Mouse (Mus musculus) kidney, embryonic 14.5 days (tissue): ENCODE results near the gene Tgtp2. TPM values are rescaled to one million over a fixed set of nuclear protein-coding genes. Genes with fewer than 3 reads are reported as not detected.
A peak's percentile ranks its signal among the peaks of the same experiment; 100 is the strongest.

Experiments used
- ATAC-seq: fragments of 200-750 bp; cut with Nextera tagmentation; 2 replicates; pipeline ENCODE4 v1.8.0; 2017; ENCODE audit warnings: moderate number of reproducible peaks, mild to moderate bottlenecking, moderate TSS enrichment, moderate library complexity; ENCODE audit not compliant: low FRiP score, low TSS enrichment
- H3K27ac ChIP-seq: fragments of 300-500 bp; sonication (generic); 2 replicates; pipeline ENCODE4 v1.5.1; 2014; ENCODE audit warnings: low read depth, mild to moderate bottlenecking, low read length, moderate library complexity, mixed read lengths
- H3K27me3 ChIP-seq: fragments of 300-500 bp; sonication (generic); 2 replicates; pipeline ENCODE4 v1.6.1; 2014; ENCODE audit warnings: mild to moderate bottlenecking, low read length; ENCODE audit not compliant: control insufficient read depth, insufficient read depth
- H3K36me3 ChIP-seq: fragments of 300-500 bp; sonication (generic); 2 replicates; pipeline ENCODE4 v1.6.1; 2014; ENCODE audit warnings: low read length, mixed read lengths; ENCODE audit not compliant: control insufficient read depth, insufficient read depth
- H3K4me1 ChIP-seq: fragments of 300-500 bp; sonication (generic); 2 replicates; pipeline ENCODE4 v1.6.1; 2014; ENCODE audit warnings: low read length, mixed read lengths; ENCODE audit not compliant: control insufficient read depth, insufficient read depth
- H3K4me2 ChIP-seq: fragments of 300-500 bp; sonication (generic); replicated peaks from 2 replicates; pipeline ENCODE4 v1.6.1; 2014; ENCODE audit warnings: low read depth, mild to moderate bottlenecking, low read length
- H3K4me3 ChIP-seq: fragments of 300-500 bp; sonication (generic); 2 replicates; pipeline ENCODE4 v1.5.1; 2014; ENCODE audit warnings: mild to moderate bottlenecking, low read length
- H3K9ac ChIP-seq: fragments of 300-500 bp; sonication (generic); 2 replicates; pipeline ENCODE4 v1.6.1; 2014; ENCODE audit warnings: low read depth, mild to moderate bottlenecking, low read length, moderate library complexity
- H3K9me3 ChIP-seq: fragments of 300-500 bp; sonication (generic); 2 replicates; pipeline ENCODE4 v1.6.1; 2016; ENCODE audit warnings: low read length; ENCODE audit not compliant: control insufficient read depth
- WGBS: fragments of 180-500 bp; shearing (Covaris S2); extraction: QIAGEN DNeasy Blood & Tissue Kit; methylation state at CpG from one replicate; pipeline ENCODE4 v1.1.7; 2014; 5-methylcytosine and 5-hydroxymethylcytosine counted together
- polyA plus RNA-seq: library from polyadenylated mRNA; unstranded; fragments of >200 nt; fragmentation: Nextera tagmentation; extraction: Ambion mirVana; gene quantifications from 2 replicates; pipeline ENCODE4 v1.2.1, GENCODE M21; 2014

Gene Tgtp2
- polyA plus RNA-seq, 1 experiment from 2014 or later: not detected

DNA sequence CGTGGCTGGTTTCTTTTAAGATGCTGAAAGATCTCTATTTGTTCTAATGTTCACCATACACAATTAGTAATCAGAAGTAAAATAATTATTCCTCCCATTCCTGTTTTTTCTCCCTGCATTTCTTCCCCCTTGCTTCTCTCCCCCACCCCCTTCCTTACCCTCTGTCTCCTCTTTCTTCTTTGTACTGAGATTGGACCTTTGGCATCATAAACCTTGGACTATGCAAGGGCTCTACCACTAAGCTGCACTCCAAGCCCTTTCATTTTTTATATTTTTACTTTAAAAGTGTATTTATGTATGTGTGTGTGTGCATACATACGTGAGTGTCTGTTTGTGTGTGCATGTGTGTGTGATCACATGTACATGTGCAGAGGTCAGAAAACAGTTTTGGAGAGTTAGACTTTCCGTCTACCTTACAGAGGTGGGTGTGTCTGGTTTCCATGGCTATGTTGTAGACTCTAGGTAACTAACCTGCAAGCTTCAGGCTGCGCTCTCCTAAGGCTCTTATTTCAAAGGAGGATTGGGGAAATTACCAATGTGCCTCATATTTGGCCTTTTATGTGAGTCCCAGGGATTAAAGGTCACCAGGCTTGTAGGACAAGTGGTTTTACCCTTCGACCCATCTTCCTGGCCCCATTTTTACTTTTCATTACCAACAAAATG is 25.1 kb upstream of the Tgtp2 start:
- Histone ChIP-seq H3K4me1 (0 out of 2 replicates have a peak, but pooled peaks cover 3% of the 10 kb centered on the region), H3K4me3 (no peak overlapping the region), H3K4me2 (no peak overlapping the region), H3K27ac (no peak overlapping the region), H3K9ac (no peak overlapping the region), H3K9me3 (no peaks in the 10 kb centered on the region), H3K36me3 (no peaks in the 10 kb centered on the region), H3K27me3 (no peaks in the 10 kb centered on the region)
- ATAC-seq: no peak
- WGBS: 85% methylated on average over 5 of the region's 5 CpGs

DNA sequence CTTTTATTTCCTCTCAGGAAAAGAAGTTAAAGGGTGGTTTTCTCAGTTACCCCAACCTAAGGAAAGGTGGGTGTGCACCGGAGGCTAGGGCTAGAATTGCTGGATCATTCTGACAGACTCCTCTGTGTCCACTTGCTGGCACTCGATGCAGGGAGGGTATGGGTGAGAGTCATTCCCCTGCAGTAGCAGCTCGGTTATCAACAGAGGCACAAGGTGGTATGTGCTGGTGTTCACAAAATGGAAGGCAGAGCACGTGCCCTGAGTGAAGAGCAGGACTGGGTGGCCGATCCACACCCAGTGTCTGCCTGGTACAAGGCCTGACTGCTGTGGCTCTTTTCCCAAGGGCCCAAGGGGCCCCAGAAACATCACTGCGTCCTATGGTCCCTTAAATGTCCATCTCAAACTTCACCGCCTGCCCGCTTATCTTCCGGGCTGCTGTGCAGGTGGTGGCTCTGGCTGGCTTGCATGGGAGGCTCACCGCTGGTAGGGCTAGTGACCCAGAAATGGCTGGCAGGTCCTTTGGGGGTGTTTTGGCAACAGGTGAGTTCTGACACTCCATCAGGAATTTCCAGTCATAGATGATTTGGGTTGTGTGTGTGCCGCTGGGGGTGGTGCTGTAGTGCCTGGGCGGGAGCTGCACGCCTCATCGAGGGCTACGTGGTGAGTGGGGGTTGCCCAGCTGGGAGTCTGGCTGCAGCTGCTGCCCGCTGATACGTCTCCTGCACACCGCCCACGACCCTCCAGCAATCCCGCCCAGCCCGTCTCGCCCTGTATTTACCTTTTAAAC is 24.0 kb upstream of the Tgtp2 start:
- 46% methylated on average over 22 of the region's 22 CpGs for WGBS
- H3K4me1 ChIP-seq: 0 out of 2 replicates have a peak, but pooled peaks cover 3% of the 10 kb centered on the region
- no peak overlapping the region for H3K27ac ChIP-seq
- H3K4me2 ChIP-seq: peak overlapping the region; percentile 9; the same call in 1 of the 2 replicates
- H3K27me3 ChIP-seq: no peaks in the 10 kb centered on the region
- no peaks in the 10 kb centered on the region for H3K9me3 ChIP-seq
- ATAC-seq: peak; percentile 86
- H3K36me3 ChIP-seq: no peaks in the 10 kb centered on the region
- 0 out of 2 replicates have a peak overlapping the region, but pooled peaks have one; percentile 3 for H3K4me3 ChIP-seq
- H3K9ac ChIP-seq: no peak overlapping the region

DNA sequence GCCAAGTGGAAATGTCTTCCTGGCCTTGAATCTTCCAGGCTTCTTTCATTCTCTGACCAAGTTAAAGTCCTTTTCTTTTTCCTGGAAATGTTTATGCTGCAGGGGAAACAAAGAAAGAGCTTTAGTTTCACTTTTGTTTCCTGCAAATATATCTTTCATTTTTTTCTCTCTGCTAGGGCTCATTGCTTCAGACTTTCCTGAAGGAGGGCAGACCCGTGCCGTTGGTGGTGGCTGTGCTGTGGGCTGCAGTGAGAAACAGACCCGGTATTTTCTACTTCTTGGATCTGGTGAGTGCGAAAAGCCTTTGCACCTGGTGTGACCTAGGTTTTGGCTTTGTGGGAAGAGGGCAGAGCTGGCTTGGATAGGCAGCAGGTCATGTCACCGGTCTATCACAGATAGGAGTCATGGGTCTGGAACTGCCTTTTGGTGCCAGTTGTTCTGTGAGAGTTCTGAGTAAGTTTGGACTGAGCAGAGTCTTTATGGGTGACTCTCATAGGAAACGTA is 22.9 kb upstream of the Tgtp2 start:
- Histone ChIP-seq H3K27me3 (no peaks in the 10 kb centered on the region), H3K4me1 (0 out of 2 replicates have a peak, but pooled peaks cover 3% of the 10 kb centered on the region), H3K36me3 (no peaks in the 10 kb centered on the region), H3K27ac (no peak overlapping the region), H3K4me3 (no peak overlapping the region), H3K9me3 (no peaks in the 10 kb centered on the region), H3K4me2 (no peak overlapping the region), H3K9ac (no peak overlapping the region)
- no peak for ATAC-seq
- 81% methylated on average over 6 of the region's 6 CpGs for WGBS

DNA sequence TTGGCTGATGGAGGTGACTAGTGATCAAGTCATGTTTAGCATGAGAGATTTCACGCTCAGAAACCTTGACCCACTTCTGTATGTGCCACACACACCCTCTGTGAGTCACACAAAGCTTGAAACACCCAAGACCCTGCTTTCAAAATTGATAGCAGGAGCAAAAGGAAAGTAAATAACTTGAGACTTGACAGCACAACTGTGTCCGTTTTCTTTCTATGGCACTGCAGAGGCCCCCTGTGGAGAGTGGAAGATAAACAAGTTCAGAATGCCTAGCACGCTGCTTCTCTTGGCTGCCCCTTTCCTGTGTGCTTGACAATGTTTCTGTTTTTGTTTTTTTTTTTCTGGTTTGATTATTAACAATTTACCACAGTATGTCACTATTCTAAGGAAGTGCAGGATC is 20.9 kb upstream of the Tgtp2 start:
- H3K4me2 ChIP-seq: no peak overlapping the region
- 42% methylated on average over 3 of the region's 3 CpGs for whole genome bisulfite sequencing
- H3K4me1 ChIP-seq: 0 out of 2 replicates have a peak, but pooled peaks cover 3% of the 10 kb centered on the region
- no peak for ATAC-seq
- no peaks in the 10 kb centered on the region for H3K36me3 ChIP-seq
- no peak overlapping the region for H3K27ac ChIP-seq
- no peak overlapping the region for H3K9ac ChIP-seq
- no peaks in the 10 kb centered on the region for H3K27me3 ChIP-seq
- no peak overlapping the region for H3K4me3 ChIP-seq
- H3K9me3 ChIP-seq: no peaks in the 10 kb centered on the region

DNA sequence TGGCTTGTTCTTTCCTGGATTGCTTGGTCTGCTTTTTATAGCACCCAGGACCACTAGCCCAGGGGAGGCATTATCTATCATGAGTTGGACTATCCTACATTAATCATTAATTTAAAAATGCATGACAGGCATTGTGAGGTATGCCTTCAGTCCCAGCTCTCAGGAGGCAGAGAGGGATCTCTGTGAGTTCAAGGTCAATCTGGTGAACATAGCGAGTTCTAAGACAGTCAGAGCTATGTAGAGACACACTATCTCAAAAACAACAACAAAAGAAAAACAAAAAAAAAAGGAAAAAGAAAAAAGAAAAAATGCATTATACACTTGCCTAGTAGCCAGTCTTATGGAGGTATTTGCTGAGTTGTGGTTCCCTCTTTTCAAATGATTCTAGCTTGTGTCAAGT is 20.4 kb upstream of the Tgtp2 start:
- H3K27me3 ChIP-seq: no peaks in the 10 kb centered on the region
- 68% methylated on average over 1 of the region's 1 CpGs for WGBS
- ATAC-seq: no peak
- H3K9me3 ChIP-seq: no peaks in the 10 kb centered on the region
- no peak overlapping the region for H3K9ac ChIP-seq
- H3K4me2 ChIP-seq: no peak overlapping the region
- no peak overlapping the region for H3K27ac ChIP-seq
- no peak overlapping the region for H3K4me3 ChIP-seq
- no peaks in the 10 kb centered on the region for H3K36me3 ChIP-seq
- H3K4me1 ChIP-seq: 0 out of 2 replicates have a peak, but pooled peaks cover 3% of the 10 kb centered on the region

DNA sequence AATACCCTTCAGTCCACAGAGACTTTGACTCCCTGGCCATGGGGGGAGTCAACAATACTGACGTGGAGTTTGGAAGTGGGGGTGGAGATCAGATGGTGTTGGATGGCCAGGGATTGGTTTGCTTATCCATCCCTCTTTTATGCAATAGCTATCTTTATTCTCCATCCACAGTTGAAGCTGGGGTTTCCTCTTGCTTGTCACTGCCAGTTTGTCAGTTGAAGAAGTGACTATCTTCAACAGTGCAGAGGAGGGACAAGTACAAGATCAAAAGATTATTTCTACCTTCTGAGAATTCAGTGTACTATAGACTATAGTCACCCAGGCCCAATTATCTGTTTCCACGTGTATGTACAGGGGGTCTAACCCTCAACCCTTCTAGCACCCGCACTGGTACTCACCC is 19.8 kb upstream of the Tgtp2 start:
- Histone ChIP-seq H3K9me3 (no peaks in the 10 kb centered on the region), H3K4me1 (0 out of 2 replicates have a peak, but pooled peaks cover 3% of the 10 kb centered on the region), H3K36me3 (no peaks in the 10 kb centered on the region), H3K4me2 (no peak overlapping the region), H3K4me3 (no peak overlapping the region), H3K27me3 (no peaks in the 10 kb centered on the region), H3K27ac (no peak overlapping the region), H3K9ac (no peak overlapping the region)
- ATAC-seq: no peak
- WGBS: 76% methylated on average over 3 of the region's 3 CpGs

DNA sequence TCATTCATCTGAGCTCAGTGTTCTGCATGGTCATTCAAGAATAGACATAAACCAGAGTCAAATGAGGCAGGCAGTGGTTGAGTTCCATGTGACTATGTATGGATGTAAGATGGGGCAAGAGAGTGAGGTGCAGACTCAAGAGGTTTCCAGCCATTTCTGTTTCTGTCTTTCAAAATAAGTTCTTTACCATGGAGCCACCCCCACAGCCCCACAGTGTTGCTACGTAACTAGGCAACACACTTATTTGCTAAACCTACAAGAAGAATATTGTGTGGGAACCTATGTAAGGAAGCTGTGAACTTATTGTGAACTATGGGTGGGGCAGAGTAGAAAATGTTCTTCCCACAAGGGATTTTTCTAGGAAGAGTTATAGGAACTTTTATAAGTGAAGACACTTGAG is 19.1 kb upstream of the Tgtp2 start:
- Histone ChIP-seq H3K36me3 (no peaks in the 10 kb centered on the region), H3K9me3 (no peaks in the 10 kb centered on the region), H3K27me3 (no peaks in the 10 kb centered on the region), H3K4me3 (no peak overlapping the region), H3K9ac (no peak overlapping the region), H3K4me1 (0 out of 2 replicates have a peak, but pooled peaks cover 3% of the 10 kb centered on the region), H3K27ac (no peak overlapping the region), H3K4me2 (no peak overlapping the region)
- ATAC-seq: no peak
- WGBS: 93% methylated on average over 1 of the region's 1 CpGs

DNA sequence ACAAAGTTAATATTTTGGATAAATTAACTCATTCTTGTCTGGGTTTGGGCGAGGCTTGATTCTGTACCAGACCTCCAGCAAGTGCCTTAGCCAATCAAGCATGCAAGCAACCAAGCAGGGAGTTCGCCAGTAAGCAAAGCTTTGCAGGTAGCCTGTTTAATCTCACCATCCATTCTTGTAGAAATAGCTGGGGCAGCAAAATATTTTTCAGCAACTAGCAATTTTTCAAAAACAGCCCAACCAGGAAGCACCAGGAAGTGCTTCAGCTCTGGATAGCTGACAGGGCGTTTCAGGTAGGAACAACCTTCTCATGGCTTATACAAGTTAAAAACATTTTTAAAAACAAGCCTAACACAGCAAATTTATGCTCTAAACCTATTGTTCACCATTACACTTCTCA is 17.9 kb upstream of the Tgtp2 start:
- no peak overlapping the region for H3K9ac ChIP-seq
- H3K27ac ChIP-seq: no peak overlapping the region
- no peaks in the 10 kb centered on the region for H3K4me1 ChIP-seq
- no peak overlapping the region for H3K4me2 ChIP-seq
- H3K4me3 ChIP-seq: no peak overlapping the region
- 67% methylated on average over 3 of the region's 3 CpGs for WGBS
- H3K36me3 ChIP-seq: no peaks in the 10 kb centered on the region
- H3K27me3 ChIP-seq: no peaks in the 10 kb centered on the region
- no peaks in the 10 kb centered on the region for H3K9me3 ChIP-seq
- no peak for ATAC-seq

DNA sequence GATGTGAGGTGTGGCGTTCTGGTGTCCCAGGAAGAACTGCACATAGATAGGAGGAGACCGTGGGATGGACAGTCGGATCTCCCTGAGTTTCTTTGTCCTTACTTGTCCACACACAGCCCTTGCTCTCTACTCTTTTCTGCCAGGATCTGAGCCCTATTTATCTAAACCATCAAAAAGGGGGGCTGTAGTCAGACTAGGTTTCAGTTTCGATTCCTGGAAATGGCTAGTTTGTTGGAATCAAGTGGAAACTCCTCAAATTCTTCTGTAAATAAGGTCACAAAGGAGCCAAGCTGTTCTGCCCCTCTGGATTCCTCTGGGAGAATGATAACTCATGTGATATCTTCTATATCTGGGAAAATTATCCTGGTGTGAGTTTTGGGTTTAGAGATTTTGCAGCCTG is 17.4 kb upstream of the Tgtp2 start:
- WGBS: 73% methylated on average over 4 of the region's 4 CpGs
- Histone ChIP-seq H3K4me3 (no peak overlapping the region), H3K9me3 (no peaks in the 10 kb centered on the region), H3K4me1 (no peaks in the 10 kb centered on the region), H3K9ac (no peak overlapping the region), H3K4me2 (no peak overlapping the region), H3K27ac (no peak overlapping the region), H3K27me3 (no peaks in the 10 kb centered on the region), H3K36me3 (no peaks in the 10 kb centered on the region)
- no peak for ATAC-seq
